ENCODE assay signal across 16 mouse cellular contexts in the genomic region with DNA sequence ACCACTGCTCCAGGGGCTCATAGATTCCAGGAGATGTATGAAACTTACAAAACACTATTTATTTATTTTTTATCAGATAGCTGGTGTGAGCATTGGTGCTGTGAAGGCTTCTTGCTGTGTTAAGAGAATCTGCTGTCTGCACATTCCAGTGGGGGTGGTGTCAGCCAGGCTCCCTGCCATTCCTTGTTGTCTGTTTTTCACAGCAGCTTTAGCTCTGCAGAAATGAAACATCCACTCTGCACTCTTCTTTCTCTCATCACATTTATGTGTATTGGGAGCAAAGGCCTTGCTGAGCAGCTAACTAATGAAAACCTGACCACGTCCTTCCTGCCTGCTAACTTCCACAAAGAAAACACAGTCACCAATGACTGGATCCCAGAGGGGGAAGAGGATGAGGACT. TPM values are rescaled to one million over a fixed set of nuclear protein-coding genes. Genes with fewer than 3 reads are reported as not detected.
"Had no signal": no experiment of that assay in that cellular context is flagged by ENCODE, and none has a peak within 500 bp of the region (broad histone marks: within the 10 kb centered on the region; RNA-seq: fewer than 3 reads in every experiment).

No protein-coding gene starts in this region.

- H3K9me3 ChIP-seq: limb, embryonic 12.5 days; megakaryocyte, embryonic 14.5 days; midbrain, embryonic 15.5 days; neural tube, embryonic 12.5 days had no signal

- ATAC-seq: inflammation-experienced regulatory T-cells, adult 6 months; intestine, postnatal 0 days; midbrain, embryonic 15.5 days had no signal

- H3K4me2 ChIP-seq: limb, embryonic 12.5 days; lung, embryonic 14.5 days; midbrain, embryonic 11.5 days; midbrain, embryonic 15.5 days; neural tube, embryonic 12.5 days had no signal

- DNase-seq: kidney, adult 8-10 months; kidney, postnatal 4 days; lung, embryonic 14.5 days; lung, postnatal 14 days; thymus, adult 18-20 months; thymus, postnatal 14 days had no signal

- H3K27ac ChIP-seq: limb, embryonic 12.5 days; liver, embryonic 14.5 days; macrophage; midbrain, embryonic 15.5 days; neural tube, embryonic 12.5 days; stomach, postnatal 0 days had no signal

- H3K27me3 ChIP-seq: limb, embryonic 12.5 days; megakaryocyte, embryonic 14.5 days; midbrain, embryonic 15.5 days; neural tube, embryonic 12.5 days had no signal

- H3K4me1 ChIP-seq: limb, embryonic 12.5 days; midbrain, embryonic 15.5 days; neural tube, embryonic 12.5 days had no signal

- H3K9ac ChIP-seq: limb, embryonic 12.5 days; liver, embryonic 14.5 days; lung, embryonic 14.5 days; midbrain, embryonic 15.5 days; neural tube, embryonic 12.5 days had no signal

- H3K4me3 ChIP-seq: limb, embryonic 12.5 days; megakaryocyte, embryonic 14.5 days; midbrain, embryonic 15.5 days; neural tube, embryonic 12.5 days had no signal

RNA-seq across cellular contexts. Expression of a gene that starts 4.9 kb away (rescaled TPM):
- polyA plus RNA-seq: macrophage had no signal
